Mouse (Mus musculus): ENCODE measurements around the gene Arhgef12.

The Arhgef12 gene

DNA sequence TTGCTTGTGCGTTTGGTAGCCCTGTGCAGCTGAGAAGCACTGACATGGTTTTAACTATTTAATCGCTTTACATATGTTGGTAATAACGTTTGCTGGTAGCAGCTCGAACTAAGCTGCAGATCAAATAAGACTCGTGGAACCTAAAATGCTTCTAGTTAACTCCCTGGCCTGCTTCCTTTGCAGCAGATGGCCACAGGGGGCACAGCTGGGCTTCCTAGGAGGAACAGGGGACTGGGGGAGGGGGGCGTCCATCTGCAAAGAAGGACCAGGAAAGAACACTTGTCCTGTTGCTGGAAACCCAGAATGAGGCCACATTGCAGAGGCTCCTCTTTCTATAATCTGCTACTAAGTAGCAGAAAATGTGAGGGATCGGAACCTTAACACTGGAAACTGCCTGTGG is 186.8 kb downstream of the Arhgef12 start:
- no peak for DNase-seq (ENCODE audit: low spot score in 2 of 2)

- peak in 1 of 2 experiments; percentile 40 for DNase-seq (ENCODE audit: low spot score in 2 of 2)
These were observed 189.1 kb downstream of the Arhgef12 start for GRCm38 (mm10) chr9:42917911-42918310.

Data from frontal cortex, postnatal 25 days (tissue).